Mouse (Mus musculus) kidney, adult 9 months (tissue): ENCODE data around the gene Hspb7.

Experiments used
- DNase-seq: peaks from one replicate; pipeline ENCODE4 v3.0.0; 2022

The Hspb7 gene

GRCm38 (mm10) chr4:141451251-141451650 is 30.7 kb downstream of the Hspb7 start:
- DNase-seq: no peak

DNA sequence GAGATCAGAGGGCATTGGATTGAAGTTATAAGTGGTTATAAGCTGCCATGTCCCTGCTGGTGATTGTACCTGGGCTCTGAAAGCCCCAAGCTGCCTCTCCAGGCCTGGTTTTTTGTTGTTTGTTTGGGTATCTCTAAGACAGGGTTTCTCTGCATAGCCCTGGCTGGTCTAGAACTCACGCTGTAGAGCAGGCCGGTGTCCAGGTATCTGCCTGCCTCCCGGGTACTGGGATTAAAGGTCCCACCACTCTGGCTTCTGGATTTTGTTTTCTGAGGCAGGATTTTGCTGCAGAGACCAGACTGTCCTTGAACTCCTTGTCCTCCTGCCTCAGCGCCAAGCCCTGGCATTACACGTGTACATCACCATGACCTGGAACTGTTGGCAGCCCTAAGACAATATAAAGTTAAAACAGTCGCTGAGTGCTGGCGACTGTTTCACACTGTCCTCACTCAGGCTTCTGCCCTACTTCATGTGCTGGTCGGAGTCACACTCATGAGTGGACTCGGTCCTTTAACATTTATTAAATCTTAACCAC is 31.4 kb downstream of the Hspb7 start:
- peak; percentile 43 for DNase-seq

- no peak for DNase-seq
Measured at GRCm38 (mm10) chr4:141454581-141455350, 34.2 kb downstream of the Hspb7 start.

GRCm38 (mm10) chr4:141455526-141455925 is 34.9 kb downstream of the Hspb7 start:
- no peak for DNase-seq

DNA sequence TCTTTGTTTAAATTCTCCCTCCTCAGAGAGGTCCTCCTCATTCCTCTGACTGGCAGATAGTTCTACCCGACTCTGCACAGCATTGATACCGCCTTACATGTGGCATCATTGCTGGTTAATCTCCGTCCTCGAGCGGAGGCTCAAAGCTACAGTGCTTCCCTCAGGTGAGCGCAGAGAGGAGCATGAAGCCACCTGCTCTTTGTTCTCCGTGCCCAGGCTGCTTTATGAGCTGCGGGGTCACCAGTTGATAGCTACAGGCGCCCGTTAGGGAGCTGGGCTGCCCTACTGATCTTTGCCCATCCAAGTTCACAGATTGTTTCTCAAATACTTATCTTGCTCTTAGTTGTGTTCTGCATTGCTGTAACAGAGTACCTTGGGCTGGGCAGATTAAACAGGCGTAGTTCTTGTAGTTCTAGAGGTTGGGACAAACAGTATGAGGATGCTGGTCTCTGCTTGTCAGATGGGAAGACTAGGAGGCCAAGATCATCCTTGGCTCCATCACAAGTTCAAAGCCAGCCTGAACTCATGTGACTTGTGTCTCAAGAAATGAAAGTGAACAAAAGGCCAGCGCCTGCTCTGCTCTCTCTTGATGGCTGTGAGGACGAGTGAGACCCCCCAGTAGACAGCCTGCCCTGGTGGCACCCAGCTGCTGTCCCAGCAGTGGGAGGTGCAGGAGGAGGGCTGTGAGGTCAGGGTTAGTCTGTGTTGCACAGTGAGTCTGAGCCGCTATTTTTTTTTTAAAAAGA is 35.8 kb downstream of the Hspb7 start:
- DNase-seq: no peak

GRCm38 (mm10) chr4:141458236-141458635 is 37.7 kb downstream of the Hspb7 start:
- peak; percentile 47 for DNase-seq

DNA sequence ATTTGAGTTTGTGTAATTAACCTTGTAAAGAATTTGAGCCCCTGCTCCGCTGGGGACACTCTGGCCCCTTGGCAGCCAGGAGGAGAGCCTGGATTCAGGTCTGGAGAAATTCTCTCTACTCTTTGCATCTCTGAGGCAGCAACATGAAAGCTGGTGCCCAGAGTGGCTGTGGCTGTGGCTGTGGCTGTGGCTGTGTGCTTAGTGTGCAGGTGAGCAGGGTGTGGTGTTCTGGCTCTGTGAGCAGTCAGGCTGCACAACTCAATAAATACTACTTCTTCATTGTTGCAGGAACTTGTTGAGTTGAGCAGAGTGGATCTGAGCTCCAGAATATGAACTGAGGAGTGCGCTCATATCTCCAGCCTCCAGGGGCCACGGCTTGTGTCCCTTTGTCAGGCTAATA is 38.3 kb downstream of the Hspb7 start:
- no peak for DNase-seq

DNA sequence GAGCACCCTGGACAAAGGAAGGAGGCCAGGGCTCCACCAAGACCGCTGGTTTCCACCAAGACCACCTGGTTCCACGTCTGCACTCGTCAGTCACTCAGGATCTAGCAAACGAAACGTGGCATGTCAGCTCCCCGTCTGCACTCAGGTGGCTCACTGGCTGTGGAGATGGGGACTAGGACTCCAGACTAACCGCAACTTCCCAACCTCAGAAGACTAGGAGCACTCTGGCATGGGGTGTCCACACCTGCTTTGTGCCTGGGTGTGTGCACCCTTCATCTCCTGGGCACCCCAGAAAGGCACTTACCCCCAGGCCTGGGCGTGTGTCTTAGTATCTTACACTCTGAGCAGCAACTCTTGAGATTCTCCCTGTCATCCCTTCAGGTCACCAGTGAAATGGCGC is 39.2 kb downstream of the Hspb7 start:
- DNase-seq: no peak

DNA sequence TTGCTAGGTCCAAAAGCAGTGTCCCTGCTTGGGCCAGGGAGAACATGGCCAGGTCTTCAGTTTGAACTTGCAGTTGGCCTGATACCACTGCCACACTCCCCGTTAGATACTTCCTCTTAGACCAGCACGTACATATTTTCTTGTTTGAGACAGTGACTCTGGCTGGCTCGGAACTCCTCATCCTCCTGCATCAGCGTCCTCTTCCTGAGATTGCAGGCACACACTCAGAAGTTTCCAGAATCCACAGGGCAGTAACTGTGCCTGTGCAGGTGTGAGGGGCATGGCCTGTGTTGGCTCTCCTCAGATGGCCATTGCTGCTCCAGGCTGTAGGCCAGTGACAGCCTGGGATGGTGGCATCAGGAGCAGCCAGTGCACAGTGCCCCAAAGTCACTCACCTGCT is 39.9 kb downstream of the Hspb7 start:
- no peak for DNase-seq

GRCm38 (mm10) chr4:141461088-141461487 is 40.5 kb downstream of the Hspb7 start:
- no peak for DNase-seq

DNA sequence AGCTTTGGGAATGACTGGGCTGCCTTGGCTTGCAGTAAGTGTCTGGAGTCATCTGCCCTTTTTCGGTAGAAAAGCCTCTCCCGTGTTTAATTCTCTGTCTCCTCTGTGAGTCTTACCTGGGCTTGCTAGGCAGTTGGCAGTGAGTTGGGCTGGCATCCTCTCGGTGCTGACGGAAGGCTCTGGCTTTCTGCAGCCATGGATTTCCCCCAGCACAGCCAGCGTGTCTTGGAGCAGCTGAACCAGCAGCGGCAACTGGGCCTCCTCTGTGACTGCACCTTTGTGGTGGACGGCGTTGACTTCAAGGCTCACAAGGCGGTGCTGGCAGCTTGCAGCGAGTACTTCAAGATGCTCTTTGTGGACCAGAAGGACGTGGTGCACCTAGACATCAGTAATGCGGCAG is 41.0 kb downstream of the Hspb7 start:
- DNase-seq: no peak

DNA sequence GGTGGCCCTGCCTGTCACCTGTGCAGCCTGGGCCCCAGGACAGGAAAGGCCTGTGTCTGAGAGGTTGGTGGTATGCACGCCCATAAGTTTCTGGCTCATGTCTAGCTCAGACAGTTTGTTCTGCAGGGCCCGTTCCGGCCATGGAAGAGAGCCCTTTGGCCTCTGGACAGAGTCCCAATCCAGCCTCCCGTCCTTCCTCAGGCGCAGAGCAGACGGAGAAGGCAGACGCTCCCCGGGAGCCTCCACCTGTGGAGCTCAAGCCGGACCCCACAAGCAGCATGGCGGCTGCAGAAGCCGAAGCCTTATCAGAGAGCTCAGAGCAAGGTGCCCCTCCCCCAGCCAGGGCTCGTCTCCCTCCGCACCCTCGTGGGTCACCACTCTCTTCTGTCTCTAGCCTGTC is 42.9 kb downstream of the Hspb7 start:
- DNase-seq: peak; percentile 77

GRCm38 (mm10) chr4:141464722-141465121 is 44.1 kb downstream of the Hspb7 start:
- DNase-seq: no peak

- no peak for DNase-seq
Measured at GRCm38 (mm10) chr4:141465512-141466288, 45.1 kb downstream of the Hspb7 start.

DNA sequence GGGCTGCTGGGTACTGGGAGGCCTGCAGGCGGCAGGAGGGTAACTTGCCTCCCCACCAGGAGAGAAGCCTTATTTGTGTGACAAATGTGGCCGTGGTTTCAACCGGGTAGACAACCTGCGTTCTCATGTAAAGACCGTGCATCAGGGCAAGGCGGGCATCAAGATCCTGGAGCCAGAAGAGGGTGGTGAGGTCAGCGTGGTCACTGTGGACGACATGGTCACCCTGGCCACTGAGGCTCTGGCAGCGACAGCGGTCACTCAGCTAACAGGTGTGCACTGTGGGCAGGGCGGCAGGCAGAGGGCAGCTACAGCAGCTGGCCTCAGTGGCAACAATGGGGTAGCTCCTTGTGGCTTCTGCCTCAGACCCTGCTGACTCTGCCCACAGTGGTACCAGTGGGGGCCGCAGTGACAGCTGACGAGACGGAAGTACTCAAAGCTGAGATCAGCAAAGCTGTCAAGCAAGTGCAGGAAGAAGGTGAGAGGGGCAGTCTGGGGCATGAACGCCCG is 45.8 kb downstream of the Hspb7 start:
- no peak for DNase-seq

DNA sequence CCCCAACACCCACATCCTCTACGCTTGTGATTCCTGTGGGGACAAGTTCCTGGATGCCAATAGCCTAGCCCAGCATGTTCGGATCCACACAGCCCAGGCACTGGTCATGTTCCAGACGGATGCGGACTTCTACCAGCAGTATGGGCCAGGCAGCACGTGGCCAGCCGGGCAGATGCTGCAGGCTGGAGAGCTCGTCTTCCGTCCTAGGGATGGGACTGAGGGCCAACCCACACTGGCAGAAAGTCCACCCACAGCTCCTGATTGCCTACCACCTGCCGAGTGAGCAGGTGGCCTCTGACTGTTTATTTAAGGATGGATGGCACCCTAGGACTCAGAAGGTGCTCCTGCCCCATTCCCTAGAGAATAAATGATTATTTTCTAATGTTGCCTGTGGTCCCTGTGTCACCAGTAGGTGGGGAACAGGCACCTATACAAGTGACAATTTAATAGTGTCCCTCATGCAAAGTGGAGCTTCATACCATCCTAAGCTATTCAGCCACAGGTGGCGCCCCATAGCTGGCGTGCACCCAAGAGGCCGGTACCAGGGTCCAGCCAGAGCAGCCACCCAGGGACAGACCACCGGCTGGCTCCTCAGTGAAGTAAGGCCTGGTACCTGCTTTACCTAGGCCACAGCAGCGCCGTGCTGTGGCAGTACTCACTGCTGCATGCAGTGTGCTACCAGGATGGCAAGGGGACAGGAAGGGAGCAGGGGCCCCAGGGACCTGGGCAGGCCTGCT is 46.4 kb downstream of the Hspb7 start:
- no peak for DNase-seq

DNA sequence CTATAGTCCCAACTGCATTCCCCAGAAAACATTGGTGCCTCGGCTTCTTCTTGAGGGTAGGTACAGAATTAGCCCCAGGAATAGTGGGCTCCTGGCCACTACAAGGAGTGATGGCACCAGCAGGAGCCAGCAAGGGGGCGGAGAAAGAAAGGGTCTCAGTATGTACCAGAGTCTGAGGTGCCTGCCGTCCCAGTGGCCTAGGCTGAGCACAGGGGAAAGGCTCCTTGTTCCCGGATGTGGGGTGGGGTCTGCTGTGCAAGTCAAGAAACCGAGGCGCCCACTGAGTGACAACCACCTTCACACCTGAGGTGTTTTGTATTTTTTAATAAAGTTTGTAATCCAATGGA is 47.0 kb downstream of the Hspb7 start:
- no peak for DNase-seq

GRCm38 (mm10) chr4:141468576-141468975 is 48.0 kb downstream of the Hspb7 start:
- DNase-seq: no peak

- no peak for DNase-seq
Measured at GRCm38 (mm10) chr4:141469343-141469742, 48.8 kb downstream of the Hspb7 start.

DNA sequence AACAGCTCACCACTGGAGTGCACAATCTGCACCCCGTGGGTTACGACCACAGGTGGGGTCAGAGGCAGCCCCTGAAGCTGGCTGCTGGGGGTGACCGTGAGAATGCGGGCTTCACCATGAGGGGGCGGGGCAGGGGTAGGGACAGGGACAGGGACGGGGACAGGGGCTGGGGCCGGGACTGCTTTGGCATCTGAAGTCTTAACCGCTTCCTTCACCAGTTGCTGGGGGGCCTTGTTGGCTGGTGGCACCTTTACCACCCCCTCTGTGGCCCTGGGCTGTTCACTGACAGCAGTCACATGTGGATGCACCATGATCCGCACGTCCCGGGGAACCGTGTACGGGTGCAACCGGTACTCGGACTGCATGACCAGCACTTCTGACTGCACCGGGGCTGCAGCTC is 50.9 kb downstream of the Hspb7 start:
- DNase-seq: no peak

- no peak for DNase-seq
Measured at GRCm38 (mm10) chr4:141472641-141473321, 52.2 kb downstream of the Hspb7 start.

DNA sequence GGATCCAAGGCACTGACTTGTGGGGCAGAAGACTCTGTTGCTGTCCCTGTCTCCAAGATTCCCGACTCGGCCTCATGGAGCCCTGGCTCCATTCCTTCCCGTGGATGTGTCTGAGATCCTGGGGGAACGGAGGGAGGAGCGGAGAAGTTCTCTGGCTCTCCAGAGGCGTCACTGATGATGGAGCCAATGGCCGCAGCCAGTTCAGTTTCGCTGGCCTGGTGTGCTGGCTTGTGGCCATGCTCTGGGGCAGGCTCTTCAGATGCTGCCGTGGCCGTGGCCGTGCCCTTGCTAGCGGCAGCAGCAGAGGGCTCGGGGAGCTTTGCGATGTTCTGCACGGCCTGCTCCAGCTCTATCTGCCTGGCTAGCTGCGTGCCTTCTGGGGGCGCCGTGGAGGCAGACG is 53.9 kb downstream of the Hspb7 start:
- DNase-seq: no peak
